Mouse (Mus musculus): ENCODE measurements at regions not wholly inside any gene's neighbourhood (a gene's known extent, or its start where the extent isn't known, plus 50 kb on each side); places are given as distances from the start of the nearest gene placed in this dataset.

GRCm38 (mm10) chr2:115213181-115213970, 368.1 kb upstream of the BC052040 start:
- H3K27ac ChIP-seq (ENCODE audit: low read depth) = no peak overlapping the region
- ATAC-seq (ENCODE audit: insufficient read depth, low read depth) (no peak), DNase-seq (ENCODE audit: low spot score) (no peak)
- H3K36me3 ChIP-seq (replicated peaks; ENCODE audit: control insufficient read depth, insufficient read depth, low read length) = no peaks in the 10 kb centered on the region
- no peaks in the 10 kb centered on the region for H3K4me1 ChIP-seq (ENCODE audit: control insufficient read depth, insufficient read depth)
- no peak overlapping the region for H3K9ac ChIP-seq (replicated peaks; ENCODE audit: low read depth, low read length)
- H3K4me3 ChIP-seq (ENCODE audit: low read depth, low read length) = no peak overlapping the region
- H3K27me3 ChIP-seq (ENCODE audit: control insufficient read depth, insufficient read depth, low read length) = no peaks in the 10 kb centered on the region
- TF ChIP-seq CTCF (IDR thresholded peaks at IDR 0.05; ENCODE audit: low read depth) (no peak), EP300 (IDR thresholded peaks at IDR 0.05; ENCODE audit: low read depth) (no peak)
- no peak overlapping the region for H3K4me2 ChIP-seq (ENCODE audit: low read depth, low read length)
- H3K9me3 ChIP-seq (replicated peaks; ENCODE audit: control insufficient read depth, low read length) = no peaks in the 10 kb centered on the region
- WGBS = 57% methylated on average over 18 of the region's 18 CpGs

- no peak overlapping the region for H3K27ac ChIP-seq (ENCODE audit: low read depth)
- H3K9ac ChIP-seq (replicated peaks; ENCODE audit: low read depth, low read length) = no peak overlapping the region
- no peak for ATAC-seq (ENCODE audit: insufficient read depth, low read depth)
- no peaks in the 10 kb centered on the region for H3K9me3 ChIP-seq (replicated peaks; ENCODE audit: control insufficient read depth, low read length)
- DNase-seq (ENCODE audit: low spot score) = no peak
- no peak overlapping the region for H3K4me3 ChIP-seq (ENCODE audit: low read depth, low read length)
- TF ChIP-seq CTCF (IDR thresholded peaks at IDR 0.05; ENCODE audit: low read depth) (no peak), EP300 (IDR thresholded peaks at IDR 0.05; ENCODE audit: low read depth) (no peak)
- no peaks in the 10 kb centered on the region for H3K36me3 ChIP-seq (replicated peaks; ENCODE audit: control insufficient read depth, insufficient read depth, low read length)
- H3K4me1 ChIP-seq (ENCODE audit: control insufficient read depth, insufficient read depth) = no peaks in the 10 kb centered on the region
- no peaks in the 10 kb centered on the region for H3K27me3 ChIP-seq (ENCODE audit: control insufficient read depth, insufficient read depth, low read length)
- no peak overlapping the region for H3K4me2 ChIP-seq (ENCODE audit: low read depth, low read length)
- WGBS = 68% methylated on average over 6 of the region's 6 CpGs
These were observed 367.2 kb upstream of the BC052040 start for GRCm38 (mm10) chr2:115214292-115214691.

- no peak overlapping the region for H3K27ac ChIP-seq (ENCODE audit: low read depth)
- 62% methylated on average over 4 of the region's 4 CpGs for WGBS
- H3K4me2 ChIP-seq (ENCODE audit: low read depth, low read length) = no peak overlapping the region
These were observed 351.5 kb upstream of the BC052040 start for GRCm38 (mm10) chr2:115230041-115230440.

GRCm38 (mm10) chr2:115247673-115248072, 333.8 kb upstream of the BC052040 start:
- H3K36me3 ChIP-seq (replicated peaks; ENCODE audit: control insufficient read depth, insufficient read depth, low read length) = no peaks in the 10 kb centered on the region
- H3K9me3 ChIP-seq (replicated peaks; ENCODE audit: control insufficient read depth, low read length) = no peaks in the 10 kb centered on the region
- no peak for ATAC-seq (ENCODE audit: insufficient read depth, low read depth)
- no peak overlapping the region for H3K27ac ChIP-seq (ENCODE audit: low read depth)
- H3K27me3 ChIP-seq (ENCODE audit: control insufficient read depth, insufficient read depth, low read length) = no peaks in the 10 kb centered on the region
- no peak overlapping the region for H3K9ac ChIP-seq (replicated peaks; ENCODE audit: low read depth, low read length)
- TF ChIP-seq CTCF (IDR thresholded peaks at IDR 0.05; ENCODE audit: low read depth) = no peak
- H3K4me3 ChIP-seq (ENCODE audit: low read depth, low read length) = no peak overlapping the region
- no peak for DNase-seq (ENCODE audit: low spot score)
- H3K4me2 ChIP-seq (ENCODE audit: low read depth, low read length) = no peak overlapping the region
- WGBS = 88% methylated on average over 4 of the region's 4 CpGs
- H3K4me1 ChIP-seq (ENCODE audit: control insufficient read depth, insufficient read depth) = no peaks in the 10 kb centered on the region

More at GRCm38 (mm10) chr2:115230041-115230440, 351.5 kb upstream of the BC052040 start:
- H3K27me3 ChIP-seq (ENCODE audit: control insufficient read depth, insufficient read depth, low read length) = no peaks in the 10 kb centered on the region
- no peaks in the 10 kb centered on the region for H3K36me3 ChIP-seq (replicated peaks; ENCODE audit: control insufficient read depth, insufficient read depth, low read length)
- no peak for TF ChIP-seq EP300 (IDR thresholded peaks at IDR 0.05; ENCODE audit: low read depth)
- no peak for TF ChIP-seq CTCF (IDR thresholded peaks at IDR 0.05; ENCODE audit: low read depth)
- H3K9ac ChIP-seq (replicated peaks; ENCODE audit: low read depth, low read length) = no peak overlapping the region
- no peaks in the 10 kb centered on the region for H3K4me1 ChIP-seq (ENCODE audit: control insufficient read depth, insufficient read depth)
- no peaks in the 10 kb centered on the region for H3K9me3 ChIP-seq (replicated peaks; ENCODE audit: control insufficient read depth, low read length)
- no peak overlapping the region for H3K4me3 ChIP-seq (ENCODE audit: low read depth, low read length)
- DNase-seq (ENCODE audit: low spot score) (no peak), ATAC-seq (ENCODE audit: insufficient read depth, low read depth) (no peak)

GRCm38 (mm10) chr2:115250019-115250807, 331.3 kb upstream of the BC052040 start:
- Histone ChIP-seq H3K4me1 (ENCODE audit: control insufficient read depth, insufficient read depth) (no peaks in the 10 kb centered on the region), H3K27ac (ENCODE audit: low read depth) (no peak overlapping the region), H3K4me2 (ENCODE audit: low read depth, low read length) (no peak overlapping the region), H3K27me3 (ENCODE audit: control insufficient read depth, insufficient read depth, low read length) (no peaks in the 10 kb centered on the region), H3K9me3 (replicated peaks; ENCODE audit: control insufficient read depth, low read length) (no peaks in the 10 kb centered on the region), H3K4me3 (ENCODE audit: low read depth, low read length) (no peak overlapping the region), H3K36me3 (replicated peaks; ENCODE audit: control insufficient read depth, insufficient read depth, low read length) (no peaks in the 10 kb centered on the region), H3K9ac (replicated peaks; ENCODE audit: low read depth, low read length) (no peak overlapping the region)
- no peak for TF ChIP-seq EP300 (IDR thresholded peaks at IDR 0.05; ENCODE audit: low read depth)
- no peak for TF ChIP-seq CTCF (IDR thresholded peaks at IDR 0.05; ENCODE audit: low read depth)
- ATAC-seq (ENCODE audit: insufficient read depth, low read depth) = no peak
- DNase-seq (ENCODE audit: low spot score) = no peak
- 70% methylated on average over 5 of the region's 5 CpGs for WGBS

All from heart, postnatal 0 days (tissue).